Comparison of ENCODE assay signal across 25 mouse cellular contexts in genomic region chr12:71184396-71184795, GRCm38 (mm10). TPM values are rescaled to one million over a fixed set of nuclear protein-coding genes. Genes with fewer than 3 reads are reported as not detected.
DNase-seq lines count a peak whose midpoint lies in the region; ATAC-seq and TF ChIP-seq lines count a peak whose summit lies in the region.
"Had no signal": no experiment of that assay in that cellular context is flagged by ENCODE, and none has a peak within 500 bp of the region (broad histone marks: within the 10 kb centered on the region; RNA-seq: fewer than 3 reads in every experiment).

No protein-coding gene starts in this region.

- no peaks in the 10 kb centered on the region for H3K9me3 ChIP-seq in forebrain, embryonic 11.5 days (ENCODE audit: control insufficient read depth, low read length)
- H3K9me3 ChIP-seq: embryonic facial prominence, embryonic 12.5 days; embryonic facial prominence, embryonic 15.5 days; forebrain, embryonic 12.5 days; forebrain, embryonic 15.5 days; heart, embryonic 12.5 days; heart, embryonic 15.5 days; hindbrain, embryonic 12.5 days; hindbrain, embryonic 15.5 days had no signal

- TF ChIP-seq POLR2A in kidney, adult 2 months (IDR thresholded peaks at IDR 0.05; ENCODE audit: low read depth, low read length), result no peak

- H3K27ac ChIP-seq in forebrain, embryonic 11.5 days (ENCODE audit: low read depth, low read length), result no peak overlapping the region
- H3K27ac ChIP-seq in kidney, adult 2 months (ENCODE audit: insufficient read depth, low read depth, low read length), result no peak overlapping the region
- H3K27ac ChIP-seq: embryonic facial prominence, embryonic 12.5 days; embryonic facial prominence, embryonic 15.5 days; forebrain, embryonic 12.5 days; forebrain, embryonic 15.5 days; heart, embryonic 15.5 days; hindbrain, embryonic 12.5 days; hindbrain, embryonic 15.5 days had no signal

- intact Hi-C loops in heart, postnatal 25 days (cut with DNase I), result no loop called here

- H3K4me1 ChIP-seq in forebrain, embryonic 11.5 days (replicated peaks; ENCODE audit: control insufficient read depth, insufficient read depth, low read length), result no peaks in the 10 kb centered on the region
- no peaks in the 10 kb centered on the region for H3K4me1 ChIP-seq in kidney, adult 2 months (ENCODE audit: control insufficient read depth, insufficient read depth, low read length)
- H3K4me1 ChIP-seq: embryonic facial prominence, embryonic 12.5 days; embryonic facial prominence, embryonic 15.5 days; forebrain, embryonic 12.5 days; forebrain, embryonic 15.5 days; heart, embryonic 12.5 days; heart, embryonic 15.5 days; hindbrain, embryonic 12.5 days; hindbrain, embryonic 15.5 days had no signal

- H3K36me3 ChIP-seq in forebrain, embryonic 11.5 days (ENCODE audit: control insufficient read depth, insufficient read depth, low read length), result peaks cover 13% of the 10 kb centered on the region
- peaks cover 3% of the 10 kb centered on the region; the same call in 1 of the 2 replicates for H3K36me3 ChIP-seq in kidney, adult 2 months (ENCODE audit: control insufficient read depth, insufficient read depth, low read length)

- no peak overlapping the region for H3K4me3 ChIP-seq in forebrain, embryonic 11.5 days (ENCODE audit: low read depth, low read length)
- H3K4me3 ChIP-seq in kidney, adult 2 months (ENCODE audit: insufficient read depth, low read depth, low read length), result no peak overlapping the region
- H3K4me3 ChIP-seq: embryonic facial prominence, embryonic 12.5 days; embryonic facial prominence, embryonic 15.5 days; forebrain, embryonic 12.5 days; forebrain, embryonic 15.5 days; heart, embryonic 12.5 days; heart, embryonic 15.5 days; hindbrain, embryonic 12.5 days; hindbrain, embryonic 15.5 days had no signal

- no peaks in the 10 kb centered on the region for H3K27me3 ChIP-seq in forebrain, embryonic 11.5 days (ENCODE audit: control insufficient read depth, insufficient read depth, low read length)
- no peaks in the 10 kb centered on the region for H3K27me3 ChIP-seq in kidney, adult 2 months (replicated peaks; ENCODE audit: control insufficient read depth, insufficient read depth, low read length)
- H3K27me3 ChIP-seq: embryonic facial prominence, embryonic 12.5 days; embryonic facial prominence, embryonic 15.5 days; forebrain, embryonic 12.5 days; forebrain, embryonic 15.5 days; heart, embryonic 12.5 days; heart, embryonic 15.5 days; hindbrain, embryonic 12.5 days; hindbrain, embryonic 15.5 days had no signal

- peak; percentile 15 for DNase-seq in heart, adult 11 months
- no peak for DNase-seq in heart, postnatal 25 days (ENCODE audit: low spot score)
- peak; percentile 74 for DNase-seq in A20 (ENCODE audit: low read depth, low spot score)
- DNase-seq in forebrain, embryonic 11.5 days (ENCODE audit: low spot score), result no peak
- no peak for DNase-seq in adrenal gland, adult (ENCODE audit: inconsistent age in 2 of 2, low spot score in 1 of 2)
- DNase-seq in kidney, adult 2 months, result no peak
- DNase-seq: cerebellum, adult 11 months; cerebellum, adult 2 months; cerebellum, adult 9-11 months; cerebellum, postnatal 25 days; gastrocnemius, postnatal 25 days; heart, postnatal 10 days; heart, postnatal 4 days had no signal

- WGBS in forebrain, embryonic 11.5 days, result 98% methylated on average over 4 of the region's 4 CpGs
- 97% methylated on average over 4 of the region's 4 CpGs for WGBS in kidney, adult 2 months

- no peak for TF ChIP-seq CTCF in kidney, adult 2 months (conservative IDR thresholded peaks at IDR 0.05; ENCODE audit: insufficient read depth, insufficient read length, low read depth, low read length)

- no peak overlapping the region for H3K9ac ChIP-seq in forebrain, embryonic 11.5 days (ENCODE audit: low read length)
- H3K9ac ChIP-seq: embryonic facial prominence, embryonic 12.5 days; embryonic facial prominence, embryonic 15.5 days; forebrain, embryonic 12.5 days; forebrain, embryonic 15.5 days; heart, embryonic 12.5 days; heart, embryonic 15.5 days; hindbrain, embryonic 12.5 days; hindbrain, embryonic 15.5 days had no signal

- peak; percentile 89 for ATAC-seq in granulocyte monocyte progenitor cell, adult 5-6 weeks (replicated peaks; ENCODE audit: poor library complexity, severe bottlenecking)
- peak; percentile 59 for ATAC-seq in monocyte, adult 5-6 weeks (replicated peaks; ENCODE audit: insufficient number of reproducible peaks, low FRiP score, low TSS enrichment, poor library complexity, severe bottlenecking)
- ATAC-seq in forebrain, embryonic 11.5 days (replicated peaks; ENCODE audit: low FRiP score), result no peak
- ATAC-seq: activated CD4-positive, CD25-positive, alpha-beta regulatory T cell, adult 4 months; CD4-positive, CD25-positive, alpha-beta regulatory T cell, adult 4 months; forebrain, embryonic 15.5 days had no signal

- no peak overlapping the region for H3K4me2 ChIP-seq in forebrain, embryonic 11.5 days (ENCODE audit: low read depth, low read length, severe bottlenecking)
- H3K4me2 ChIP-seq: embryonic facial prominence, embryonic 12.5 days; embryonic facial prominence, embryonic 15.5 days; forebrain, embryonic 12.5 days; forebrain, embryonic 15.5 days; heart, embryonic 12.5 days; heart, embryonic 15.5 days; hindbrain, embryonic 12.5 days; hindbrain, embryonic 15.5 days had no signal

RNA-seq across cellular contexts. Expression of gene 2700049A03Rik, which starts 47.7 kb away (rescaled TPM):
- total RNA-seq in heart, postnatal 25 days (2021), result 1 to 10 TPM; 3.0 to 3.3 TPM
- total RNA-seq in granulocyte monocyte progenitor cell, adult 5-6 weeks (2014; fragmentation: Nextera tagmentation), result 18.0 and 20.9 TPM in 2 replicates
- 11.8 and 17.8 TPM in 2 replicates for total RNA-seq in granulocyte monocyte progenitor cell, adult 5-6 weeks (2017)
- total RNA-seq in monocyte, adult 5-6 weeks (2017), result 4.9 to 12.1 TPM (median 5.4 TPM) in 3 replicates
- 19.0 and 21.3 TPM in 2 replicates for polyA plus RNA-seq in forebrain, embryonic 11.5 days (2014; fragmentation: Nextera tagmentation; extraction: Ambion mirVana)
- polyA plus RNA-seq in kidney, adult 2 months (2012; rRNA removed), result 2.1 and 2.4 TPM in 2 replicates

RNA-seq across cellular contexts. Expression of gene Timm9, which starts 47.9 kb away (rescaled TPM):
- 10 to 100 TPM; 33.6 to 35.6 TPM for total RNA-seq in heart, postnatal 25 days (2021)
- 86.1 and 90.9 TPM in 2 replicates for total RNA-seq in granulocyte monocyte progenitor cell, adult 5-6 weeks (2014; fragmentation: Nextera tagmentation)
- total RNA-seq in granulocyte monocyte progenitor cell, adult 5-6 weeks (2017), result 70.5 and 74.0 TPM in 2 replicates
- total RNA-seq in monocyte, adult 5-6 weeks (2017), result 8.5 to 17.6 TPM (median 9.9 TPM) in 3 replicates
- polyA plus RNA-seq in forebrain, embryonic 11.5 days (2014; fragmentation: Nextera tagmentation; extraction: Ambion mirVana), result 73.9 and 77.0 TPM in 2 replicates
- 18.2 and 25.3 TPM in 2 replicates for polyA plus RNA-seq in kidney, adult 2 months (2012; rRNA removed)

Comparison
In these comparisons a context has a peak if more than half of its experiments do, and no peak if none do; other contexts are left out.
1. DNase-seq: peak in heart, adult 11 months (single experiment) and A20 (single experiment); none in heart, postnatal 25 days (single experiment), forebrain, embryonic 11.5 days (single experiment), adrenal gland, adult (0 of 2) and kidney, adult 2 months (single experiment).